Mouse (Mus musculus) MEL (cell line): ENCODE data around the gene Trem2.

Source experiments
- BHLHE40 ChIP-seq: IDR thresholded peaks from 2 replicates; pipeline ENCODE4 v1.6.1; 2012; ENCODE audit warnings: low read depth, mild to moderate bottlenecking, inconsistent platforms, low read length, improper control_type of control experiment, borderline replicate concordance
- CTCF ChIP-seq, 3 experiments: IDR thresholded peaks in 2 of 3; conservative IDR thresholded peaks in 1 of 3; 2 replicates each; pipeline ENCODE4 v1.5.1; 2011 to 2012; ENCODE audit warnings: low read length in 3 of 3, low read depth in 2 of 3, mild to moderate bottlenecking in 2 of 3, improper control_type of control experiment in 1 of 3, inconsistent platforms in 1 of 3, mixed read lengths in 1 of 3, moderate library complexity in 1 of 3; ENCODE audit not compliant: control insufficient read depth in 1 of 3, insufficient read depth in 1 of 3, poor library complexity in 1 of 3, severe bottlenecking in 1 of 3
- ELF1 ChIP-seq: IDR thresholded peaks from 2 replicates; pipeline ENCODE4 v1.6.1; 2014; ENCODE audit warnings: low read depth, mild to moderate bottlenecking, inconsistent platforms, low read length, improper control_type of control experiment, moderate library complexity
- EP300 ChIP-seq, 2 experiments: IDR thresholded peaks; 2 replicates each; pipeline ENCODE4 v1.6.1; 2011; ENCODE audit warnings: improper control_type of control experiment in 2 of 2, low read length in 2 of 2, low read depth in 1 of 2, mild to moderate bottlenecking in 1 of 2
- GATA1 ChIP-seq: IDR thresholded peaks from 2 replicates; pipeline ENCODE4 v1.6.1; 2011; ENCODE audit warnings: low read depth, low read length, improper control_type of control experiment
- JUND ChIP-seq: IDR thresholded peaks from 2 replicates; pipeline ENCODE4 v1.6.1; 2011; ENCODE audit warnings: low read depth, mild to moderate bottlenecking, improper control_type of control experiment, low read length
- MAX ChIP-seq: IDR thresholded peaks from 2 replicates; pipeline ENCODE4 v1.6.1; 2011; ENCODE audit warnings: low read length, improper control_type of control experiment
- NRF1 ChIP-seq: IDR thresholded peaks from 2 replicates; pipeline ENCODE4 v1.6.1; 2014; ENCODE audit warnings: low read depth, mild to moderate bottlenecking, inconsistent platforms, low read length, improper control_type of control experiment, moderate library complexity; ENCODE audit not compliant: poor library complexity, insufficient read depth, severe bottlenecking
- ZC3H11A ChIP-seq: IDR thresholded peaks from 2 replicates; pipeline ENCODE4 v1.6.1; 2012; ENCODE audit warnings: low read depth, mild to moderate bottlenecking, inconsistent platforms, low read length, improper control_type of control experiment
- ZNF384 ChIP-seq: IDR thresholded peaks from 2 replicates; pipeline ENCODE4 v1.6.1; 2012; ENCODE audit warnings: low read depth, mild to moderate bottlenecking, inconsistent platforms, low read length, improper control_type of control experiment

- TF ChIP-seq CTCF (IDR thresholded peaks at IDR 0.05 in 2 of 3, conservative IDR thresholded peaks at IDR 0.05 in 1 of 3; ENCODE audit: control insufficient read depth in 1 of 3, insufficient read depth in 1 of 3, low read depth in 2 of 3, low read length in 3 of 3, poor library complexity in 1 of 3, severe bottlenecking in 1 of 3) = no peak
- no peak for TF ChIP-seq JUND
- no peak for TF ChIP-seq ZNF384
- TF ChIP-seq ZC3H11A = no peak
- no peak for TF ChIP-seq BHLHE40
- no peak for TF ChIP-seq ELF1
- TF ChIP-seq GATA1 = no peak
- 0 out of 4 replicates have a peak, but pooled peaks of 1 of the 2 experiments have one; percentile 16 for TF ChIP-seq EP300 (IDR thresholded peaks at IDR 0.05; ENCODE audit: low read depth in 1 of 2, low read length in 2 of 2)
- TF ChIP-seq MAX = no peak
- TF ChIP-seq NRF1 = no peak
Observed at GRCm38 (mm10) chr17:48347287-48347686, 1.1 kb downstream of the Trem2 start.
